Mouse (Mus musculus) A20 (cell line): ENCODE results near the gene Gabarapl1.
"Not testable (repeated sequence)": the region's sequence is repeated elsewhere in the genome, so short reads cannot be mapped to it uniquely, and the experiment has no call there.

Experiments
- DNase-seq: peaks from one replicate; pipeline ENCODE4 v3.0.0-alpha.2; 2011; ENCODE audit warnings: low read depth, low spot score

The Gabarapl1 gene

DNA sequence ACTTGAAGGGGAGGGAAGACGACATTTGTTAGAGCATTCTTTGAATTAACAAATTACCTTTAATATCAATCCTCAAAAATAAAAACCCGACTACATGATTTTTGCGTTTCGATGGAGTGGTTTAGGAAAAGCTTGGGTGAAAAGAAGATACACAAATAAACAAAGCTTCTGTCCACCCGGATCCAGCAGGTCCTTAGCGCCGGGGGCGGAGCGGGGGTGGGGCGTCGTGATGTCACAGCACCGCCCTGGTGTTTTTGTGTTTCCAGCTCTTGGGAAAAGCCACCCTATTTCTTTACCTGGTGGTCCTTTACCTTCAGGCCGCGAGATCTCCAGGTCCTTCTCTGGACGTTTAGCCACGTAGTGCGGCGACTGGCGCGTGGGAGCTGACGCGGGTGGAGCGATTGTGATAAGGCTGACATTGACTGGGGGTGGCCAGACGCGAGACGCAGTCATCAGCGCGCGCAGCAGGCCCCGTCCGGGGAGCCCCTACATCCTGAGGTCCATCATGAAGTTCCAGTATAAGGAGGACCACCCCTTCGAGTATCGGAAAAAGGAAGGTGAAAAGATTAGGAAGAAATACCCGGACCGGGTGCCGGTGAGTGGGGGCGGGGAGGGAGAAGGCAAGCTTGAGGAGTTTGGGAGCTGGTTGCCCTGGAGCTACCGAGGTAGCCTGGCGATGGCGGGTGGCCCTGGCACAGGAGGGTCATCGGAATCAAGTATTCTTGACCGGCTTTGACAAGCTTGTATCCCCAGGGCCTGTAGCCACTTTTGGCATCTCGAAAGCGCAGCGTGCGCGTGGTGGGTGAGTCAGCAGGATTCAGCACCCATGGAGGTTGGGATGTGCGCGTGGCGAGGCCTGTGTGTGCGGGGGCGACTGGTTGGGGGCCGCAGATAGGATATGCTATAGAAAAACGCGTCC lies at the start of gene Gabarapl1:
Gabarapl1 (plus strand) TSS at position 219 of the 919 bp plus-strand sequence.
- peak; percentile 87 for DNase-seq

- DNase-seq = peak; percentile 30
Observed at GRCm38 (mm10) chr6:129494924-129495323, 38.0 kb upstream of the Gabarapl1 start.

DNA sequence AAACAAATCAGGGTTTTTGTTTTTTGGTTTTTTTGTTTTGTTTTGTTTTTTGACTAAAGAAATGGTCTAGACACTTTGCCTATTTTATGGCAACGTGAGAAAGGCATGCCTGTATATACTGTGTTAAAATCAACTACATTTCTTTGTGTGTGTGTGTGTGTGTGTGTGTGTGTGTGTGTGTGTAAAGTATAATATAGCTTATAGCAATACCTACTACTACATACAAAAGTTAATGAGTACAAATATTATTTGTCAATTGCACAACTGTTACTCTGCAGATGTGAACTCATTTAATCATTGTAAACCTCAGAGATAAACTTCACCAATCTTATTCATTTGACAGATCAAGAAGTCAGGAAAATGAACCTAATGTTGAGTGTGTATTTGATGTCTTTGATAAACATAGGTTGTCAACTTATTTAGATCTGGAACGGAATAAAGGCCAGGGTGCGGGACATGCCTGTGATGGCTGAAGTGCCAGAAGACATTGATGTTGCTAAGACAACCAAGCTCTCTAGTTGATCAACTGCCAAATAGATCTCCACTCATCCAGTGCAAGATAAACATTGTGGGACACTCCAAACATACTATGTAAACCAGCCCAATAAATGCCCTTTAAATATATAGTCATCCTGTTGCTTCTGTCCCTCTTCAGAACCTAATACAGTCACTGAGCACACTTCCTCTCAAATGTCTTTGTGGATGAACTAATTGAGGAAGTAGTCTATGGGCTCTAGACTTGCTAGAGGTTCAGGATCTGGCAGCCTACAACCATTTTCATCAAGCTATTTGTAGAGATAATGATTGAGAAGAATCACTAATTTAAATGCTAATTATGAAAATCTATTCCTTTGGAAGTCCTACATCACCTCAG lies 35.4 kb upstream of the Gabarapl1 start:
- DNase-seq = peak; percentile 46

- not testable (repeated sequence) for DNase-seq
Observed at GRCm38 (mm10) chr6:129499516-129499915, 33.4 kb upstream of the Gabarapl1 start.

GRCm38 (mm10) chr6:129503471-129503870 lies 29.5 kb upstream of the Gabarapl1 start:
- no peak for DNase-seq

- no peak for DNase-seq
Observed at GRCm38 (mm10) chr6:129507024-129507423, 25.9 kb upstream of the Gabarapl1 start, which contains the start of gene Olr1. Gene Olr1, minus strand, starts transcription at chr6:129507165.

DNA sequence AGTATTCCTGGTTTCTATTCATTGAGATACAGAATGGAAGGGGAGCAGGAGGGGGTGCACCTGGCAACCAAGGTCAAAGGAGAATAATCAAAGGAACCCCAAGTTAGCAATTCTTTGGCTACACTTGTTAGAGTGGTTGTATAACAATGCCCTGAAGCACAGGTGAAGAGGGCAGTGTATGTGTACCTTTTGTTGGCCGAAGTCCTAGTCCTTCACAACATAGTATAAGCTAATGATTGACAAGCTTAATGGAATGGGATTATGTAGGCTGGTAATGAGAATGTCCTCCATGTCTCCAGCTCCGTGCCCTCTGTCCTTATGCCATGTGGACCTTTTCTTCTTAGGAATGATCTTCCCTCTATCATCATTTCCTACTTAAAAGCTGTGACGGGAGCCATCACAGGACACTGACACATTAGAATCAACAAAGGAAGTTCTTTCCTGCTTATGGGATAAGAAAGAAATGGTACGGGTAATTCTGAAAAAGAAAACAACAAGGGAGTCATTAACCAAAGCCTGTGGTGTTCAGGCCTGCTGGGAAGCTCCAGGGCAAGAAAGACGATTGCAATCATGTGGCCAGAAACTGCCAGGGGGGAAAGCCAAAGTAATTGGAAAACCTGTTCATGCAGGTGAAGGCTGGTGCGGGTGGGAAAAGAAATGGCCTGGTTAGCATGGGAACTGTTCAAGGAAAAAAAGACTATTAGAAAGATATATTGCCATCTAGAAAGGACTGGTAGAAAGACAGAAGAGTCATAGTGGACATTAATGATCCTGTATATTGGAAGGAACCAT lies 22.6 kb upstream of the Gabarapl1 start:
- no peak for DNase-seq

DNA sequence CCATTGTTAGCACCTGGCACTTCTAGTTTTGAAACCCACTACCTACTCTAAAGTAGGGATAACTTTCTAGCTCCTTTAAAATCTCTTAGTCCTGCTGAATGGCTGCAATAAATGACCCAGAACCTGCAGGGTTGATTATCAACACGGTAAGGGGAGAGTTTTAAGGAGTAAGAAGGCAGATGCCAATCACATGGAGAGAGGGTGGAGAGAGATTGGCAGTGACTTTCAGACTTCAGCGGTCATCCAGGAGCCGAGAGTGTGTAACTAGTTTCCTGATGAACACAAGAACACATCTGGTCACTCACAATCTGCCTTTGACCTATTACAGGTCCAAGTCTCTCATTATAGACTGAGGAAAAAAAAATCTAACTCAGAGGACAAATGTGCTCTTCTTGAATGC lies 20.6 kb upstream of the Gabarapl1 start, which contains the start of gene Tmem52b:
Tmem52b (plus strand) TSS at position 189 of the 400 bp plus-strand sequence.
- no peak for DNase-seq

DNA sequence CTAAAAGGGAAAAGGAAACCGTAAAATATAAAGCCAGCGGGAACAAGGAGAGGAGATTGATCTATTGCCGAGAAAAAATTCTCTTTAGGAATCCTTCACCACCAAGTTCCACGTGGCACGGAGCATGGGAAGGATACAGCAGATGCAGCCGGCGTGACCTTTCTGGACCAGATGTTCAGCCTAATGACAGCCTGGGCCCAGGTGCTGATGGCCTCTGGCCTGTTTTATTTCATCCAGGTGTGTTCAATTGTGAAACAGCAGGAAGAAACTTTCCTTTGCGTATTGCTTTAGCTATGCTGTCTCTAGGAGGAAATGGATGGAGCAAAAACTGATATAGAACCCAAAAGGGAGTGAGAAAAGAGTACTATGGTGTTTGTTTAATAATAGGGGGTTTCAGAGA lies 20.1 kb upstream of the Gabarapl1 start:
- DNase-seq = no peak

DNA sequence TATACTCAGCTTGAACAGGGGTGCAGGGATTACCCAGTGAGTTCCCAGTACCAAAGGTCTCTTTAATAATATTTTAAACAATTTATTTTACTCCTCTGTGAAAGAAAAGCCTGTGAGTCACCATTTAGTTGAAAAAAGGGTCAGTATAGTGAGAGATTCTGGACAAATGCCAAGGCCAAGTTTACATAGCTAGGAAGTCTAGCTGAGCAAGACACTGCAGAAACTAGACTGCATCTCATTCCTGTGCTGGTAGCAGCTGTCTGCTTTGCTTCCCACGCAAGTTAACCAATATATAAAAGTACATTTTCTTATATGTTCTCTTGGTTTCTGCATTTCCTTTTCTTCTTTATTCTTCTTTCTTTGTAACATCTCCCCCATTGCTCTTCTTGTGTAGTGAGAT lies 19.6 kb upstream of the Gabarapl1 start:
- no peak for DNase-seq

DNA sequence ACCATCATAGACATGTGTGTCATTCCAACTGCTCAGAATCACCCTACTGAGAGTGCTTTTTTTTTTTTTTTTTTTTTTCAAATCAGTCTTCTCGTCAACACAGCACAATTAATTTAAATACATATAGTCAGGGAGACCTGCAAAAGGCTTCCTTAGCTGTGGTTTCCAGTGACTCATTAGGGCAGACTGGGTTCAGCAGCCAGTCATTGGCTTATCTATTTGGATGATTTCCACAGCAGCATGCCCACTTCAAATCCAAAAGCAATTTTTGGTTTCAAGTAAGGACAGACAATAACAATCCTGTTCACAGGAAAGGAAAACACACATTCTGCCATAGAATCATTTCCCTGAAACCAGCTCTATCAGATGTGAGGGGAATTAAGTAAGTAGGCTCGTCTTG lies 18.6 kb upstream of the Gabarapl1 start:
- DNase-seq = no peak

DNA sequence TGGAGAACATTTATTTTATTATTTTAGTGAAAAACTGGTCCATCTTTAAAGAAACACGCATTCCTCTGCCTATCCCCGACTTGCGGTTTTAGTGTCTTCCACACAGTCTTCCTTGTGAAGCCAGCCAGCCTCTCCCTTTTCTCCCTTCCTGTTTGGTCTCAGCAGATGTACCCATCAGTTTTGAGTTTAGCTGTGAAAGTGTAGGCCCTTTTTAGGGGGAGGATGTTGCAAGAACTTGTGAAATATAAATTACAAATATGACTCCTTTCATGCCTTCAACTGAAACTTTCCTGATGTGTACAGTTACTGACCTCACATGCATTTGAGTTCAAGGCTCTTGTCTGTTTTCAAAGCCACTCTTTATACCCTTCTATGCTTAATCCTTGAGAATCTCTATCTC lies 17.9 kb upstream of the Gabarapl1 start:
- no peak for DNase-seq

DNA sequence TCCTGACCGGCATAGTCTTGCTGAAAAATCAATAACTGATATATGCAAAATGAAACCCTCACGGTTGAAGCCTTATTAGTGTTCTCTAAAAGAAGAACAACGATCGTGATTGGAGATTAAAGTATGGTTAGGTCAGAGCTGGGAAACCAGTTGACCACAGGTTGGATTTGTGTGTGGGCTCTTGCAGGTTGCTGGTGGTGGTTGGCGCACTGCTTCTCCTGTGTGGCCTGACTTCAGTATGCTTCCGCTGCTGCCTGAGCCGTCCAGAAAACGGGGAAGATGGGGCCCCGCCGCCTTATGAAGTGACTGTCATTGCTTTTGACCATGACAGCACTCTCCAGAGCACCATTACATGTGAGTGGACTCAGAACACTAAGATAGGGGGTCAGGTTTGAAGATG lies 16.6 kb upstream of the Gabarapl1 start:
- no peak for DNase-seq

- peak; percentile 66 for DNase-seq
Observed at GRCm38 (mm10) chr6:129517752-129518408, 15.1 kb upstream of the Gabarapl1 start.

GRCm38 (mm10) chr6:129526069-129526468 lies 6.9 kb upstream of the Gabarapl1 start:
- DNase-seq = no peak

GRCm38 (mm10) chr6:129527416-129527815 lies 5.5 kb upstream of the Gabarapl1 start:
- no peak for DNase-seq

GRCm38 (mm10) chr6:129529605-129530004 lies 3.4 kb upstream of the Gabarapl1 start:
- DNase-seq = no peak

- no peak for DNase-seq
Observed at GRCm38 (mm10) chr6:129530261-129530660, 2.7 kb upstream of the Gabarapl1 start.

DNA sequence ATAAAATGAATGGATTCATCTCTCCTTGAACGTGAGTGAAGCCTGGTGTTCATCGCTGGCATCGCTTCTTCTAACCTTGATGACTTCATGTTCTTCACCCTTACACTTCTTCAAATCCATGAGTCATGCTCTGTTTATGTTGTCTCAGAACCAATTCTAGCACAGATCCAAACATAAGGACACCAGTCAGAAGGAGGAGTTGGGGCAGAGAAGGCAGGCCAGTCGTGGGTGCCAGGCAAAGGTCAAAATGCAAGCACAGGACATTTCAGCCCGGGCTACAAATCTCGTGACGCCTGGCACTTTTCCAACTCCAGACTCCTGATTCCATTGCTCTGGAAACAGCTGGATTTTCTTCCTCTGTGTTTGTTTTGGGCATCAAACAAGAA lies 411 bp upstream of the Gabarapl1 start:
- DNase-seq = peak; percentile 29

GRCm38 (mm10) chr6:129534057-129534456 lies 1.1 kb downstream of the Gabarapl1 start:
- peak; percentile 54 for DNase-seq
